In genomic region chrX:74282395-74283091, GRCm38 (mm10) we compare ENCODE assay signal across 8 mouse cellular contexts. TPM values are rescaled to one million over a fixed set of nuclear protein-coding genes. Genes with fewer than 3 reads are reported as not detected.
A peak's percentile ranks its signal among the peaks of the same experiment; 100 is the strongest.
DNase-seq lines count a peak whose midpoint lies in the region; ATAC-seq lines count a peak whose summit lies in the region.

No protein-coding gene starts in this region.

- no peaks in the 10 kb centered on the region for H3K36me3 ChIP-seq in hindbrain, embryonic 15.5 days

- H3K4me2 ChIP-seq in hindbrain, embryonic 15.5 days = peak overlapping the region; percentile 70

- peak overlapping the region; percentile 83 for H3K27ac ChIP-seq in hindbrain, embryonic 15.5 days (replicated peaks)

- no peaks in the 10 kb centered on the region for H3K9me3 ChIP-seq in hindbrain, embryonic 15.5 days

- no peaks in the 10 kb centered on the region for H3K27me3 ChIP-seq in hindbrain, embryonic 15.5 days

- ATAC-seq in hindbrain, embryonic 15.5 days (ENCODE audit: low FRiP score, low read depth) = peak; percentile 87

- H3K4me3 ChIP-seq in hindbrain, embryonic 15.5 days = peak overlapping the region; percentile 62

- WGBS in hindbrain, embryonic 15.5 days = 24% methylated on average over 39 of the region's 39 CpGs

- DNase-seq in R1 (ENCODE audit: low read depth, low spot score) = peak; percentile 92
- peak; percentile 83 to 85 for DNase-seq in cerebellum, postnatal 36 days
- peak; percentile 77 to 89 for DNase-seq in frontal cortex, postnatal 36 days (ENCODE audit: low spot score in 2 of 2)
- peak; percentile 78 to 83 for DNase-seq in left cerebral cortex, adult 18-20 months (ENCODE audit: low spot score in 2 of 2)
- peak; percentile 91 for DNase-seq in lung, postnatal 4 days
- DNase-seq in retina, postnatal 7 days (ENCODE audit: low read depth, low spot score) = peak; percentile 66
- peak; percentile 70 to 81 for DNase-seq in urinary bladder, adult 18-20 months (ENCODE audit: low spot score in 2 of 2)

- H3K9ac ChIP-seq in hindbrain, embryonic 15.5 days = peak overlapping the region; percentile 66

- H3K4me1 ChIP-seq in hindbrain, embryonic 15.5 days (replicated peaks) = peaks cover 15% of the 10 kb centered on the region

RNA-seq across cellular contexts. Expression of gene Dnase1l1, which starts 0.4 kb away (rescaled TPM):
- 4.4 and 4.7 TPM in 2 replicates for polyA plus RNA-seq in hindbrain, embryonic 15.5 days (2015; fragmentation: Nextera tagmentation; extraction: Ambion mirVana)
- 1 to 10 TPM; 3.0 to 3.3 TPM for total RNA-seq in left cerebral cortex, adult 18-20 months (2021)

RNA-seq across cellular contexts. Expression of gene Taz, which starts 0.8 kb away (rescaled TPM):
- 73.2 and 80.1 TPM in 2 replicates for polyA plus RNA-seq in hindbrain, embryonic 15.5 days (2015; fragmentation: Nextera tagmentation; extraction: Ambion mirVana)
- 10 to 100 TPM; 60.4 to 62.5 TPM for total RNA-seq in left cerebral cortex, adult 18-20 months (2021)

RNA-seq across cellular contexts. Expression of gene Rpl10, which starts 11.9 kb away (rescaled TPM):
- polyA plus RNA-seq in hindbrain, embryonic 15.5 days (2015; fragmentation: Nextera tagmentation; extraction: Ambion mirVana) = 396 and 404 TPM in 2 replicates
- 100 to 1,000 TPM; 188 to 216 TPM for total RNA-seq in left cerebral cortex, adult 18-20 months (2021)

RNA-seq across cellular contexts. Expression of gene Atp6ap1, which starts 14.4 kb away (rescaled TPM):
- polyA plus RNA-seq in hindbrain, embryonic 15.5 days (2015; fragmentation: Nextera tagmentation; extraction: Ambion mirVana) = 284 and 300 TPM in 2 replicates
- 100 to 1,000 TPM; 353 to 362 TPM for total RNA-seq in left cerebral cortex, adult 18-20 months (2021)

RNA-seq across cellular contexts. Expression of gene Gdi1, which starts 22.3 kb away (rescaled TPM):
- polyA plus RNA-seq in hindbrain, embryonic 15.5 days (2015; fragmentation: Nextera tagmentation; extraction: Ambion mirVana) = 868 and 983 TPM in 2 replicates
- 100 to 1,000 TPM; 611 to 641 TPM for total RNA-seq in left cerebral cortex, adult 18-20 months (2021)

Comparison
In these comparisons a context has a peak if more than half of its experiments do, and no peak if none do; other contexts are left out.
1. Peak in every context shown above with its lines: DNase-seq, ATAC-seq, H3K4me3 ChIP-seq and H3K27ac ChIP-seq.